ENCODE assay signal across 15 mouse cellular contexts in genomic region chr2:113555724-113556123, GRCm38 (mm10).
DNase-seq lines count a peak whose midpoint lies in the region; ATAC-seq lines count a peak whose summit lies in the region.
"Had no signal": no experiment of that assay in that cellular context is flagged by ENCODE, and none has a peak within 500 bp of the region (broad histone marks: within the 10 kb centered on the region; RNA-seq: fewer than 3 reads in every experiment).

No protein-coding gene starts in this region.

- H3K4me1 ChIP-seq in intestine, embryonic 15.5 days (replicated peaks), result no peaks in the 10 kb centered on the region
- H3K4me1 ChIP-seq: embryonic facial prominence, embryonic 13.5 days; forebrain, embryonic 15.5 days; hindbrain, embryonic 15.5 days had no signal

- no peak overlapping the region for H3K9ac ChIP-seq in intestine, embryonic 15.5 days
- H3K9ac ChIP-seq: embryonic facial prominence, embryonic 13.5 days; forebrain, embryonic 15.5 days; hindbrain, embryonic 15.5 days had no signal

- peak; percentile 31; the same call in 1 of the 2 replicates for ATAC-seq in intestine, embryonic 15.5 days
- ATAC-seq: forebrain, embryonic 15.5 days had no signal

- 72% methylated on average over 2 of the region's 2 CpGs for WGBS in intestine, embryonic 15.5 days

- H3K4me2 ChIP-seq in intestine, embryonic 15.5 days (replicated peaks), result no peak overlapping the region
- H3K4me2 ChIP-seq: embryonic facial prominence, embryonic 13.5 days; forebrain, embryonic 15.5 days; hindbrain, embryonic 15.5 days; liver, embryonic 11.5 days had no signal

- H3K9me3 ChIP-seq in intestine, embryonic 15.5 days, result no peaks in the 10 kb centered on the region
- H3K9me3 ChIP-seq: embryonic facial prominence, embryonic 13.5 days; forebrain, embryonic 15.5 days; hindbrain, embryonic 15.5 days had no signal

- H3K36me3 ChIP-seq in intestine, embryonic 15.5 days, result no peaks in the 10 kb centered on the region
- H3K36me3 ChIP-seq: embryonic facial prominence, embryonic 13.5 days; forebrain, embryonic 15.5 days; hindbrain, embryonic 15.5 days had no signal

- no peak overlapping the region for H3K4me3 ChIP-seq in intestine, embryonic 15.5 days (replicated peaks)
- H3K4me3 ChIP-seq: embryonic facial prominence, embryonic 13.5 days; forebrain, embryonic 15.5 days; hindbrain, embryonic 15.5 days had no signal

- H3K27me3 ChIP-seq in intestine, embryonic 15.5 days (replicated peaks), result no peaks in the 10 kb centered on the region
- H3K27me3 ChIP-seq: embryonic facial prominence, embryonic 13.5 days; forebrain, embryonic 15.5 days; hindbrain, embryonic 15.5 days had no signal

- no peak overlapping the region for H3K27ac ChIP-seq in intestine, embryonic 15.5 days
- H3K27ac ChIP-seq: embryonic facial prominence, embryonic 13.5 days; forebrain, embryonic 15.5 days; hindbrain, embryonic 15.5 days; kidney, postnatal 0 days had no signal

- DNase-seq in adrenal gland, postnatal 14 days, result peak; percentile 46
- DNase-seq in adrenal gland, postnatal 25 days, result no peak
- DNase-seq in kidney, postnatal 10 days, result peak; percentile 39
- DNase-seq in kidney, postnatal 36 days, result no peak
- peak; percentile 67 for DNase-seq in heart, adult 8-10 months (ENCODE audit: low spot score)
- no peak for DNase-seq in embryo, embryonic 9.5 days (ENCODE audit: extremely low spot score)
- no peak for DNase-seq in cerebellum, adult 8-10 months
- DNase-seq: cerebellum, postnatal 36 days; thymus, postnatal 25 days had no signal

Comparison
In these comparisons a context has a peak if more than half of its experiments do, and no peak if none do; other contexts are left out.
1. DNase-seq: peak in adrenal gland, postnatal 14 days (single experiment), kidney, postnatal 10 days (single experiment) and heart, adult 8-10 months (single experiment); none in adrenal gland, postnatal 25 days (single experiment), kidney, postnatal 36 days (0 of 2), embryo, embryonic 9.5 days (single experiment) and cerebellum, adult 8-10 months (single experiment).